Mouse (Mus musculus) hindbrain, embryonic 16.5 days (tissue): Measurements from ENCODE around the gene Clnk. TPM values are rescaled to one million over a fixed set of nuclear protein-coding genes. Genes with fewer than 3 reads are reported as not detected.

Experiments used
- ATAC-seq: fragments of 200-750 bp; cut with Nextera tagmentation; 2 replicates; pipeline ENCODE4 v1.8.0; 2017; ENCODE audit warnings: moderate TSS enrichment, moderate library complexity
- H3K27ac ChIP-seq: fragments of 300-500 bp; sonication (generic); 2 replicates; pipeline ENCODE4 v1.5.1; 2014; ENCODE audit warnings: low read depth, mild to moderate bottlenecking, control low read depth, low read length, moderate library complexity
- H3K27me3 ChIP-seq: fragments of 300-500 bp; sonication (generic); replicated peaks from 2 replicates; pipeline ENCODE4 v1.6.1; 2014; ENCODE audit warnings: low read length; ENCODE audit not compliant: control insufficient read depth, insufficient read depth
- H3K36me3 ChIP-seq: fragments of 300-500 bp; sonication (generic); 2 replicates; pipeline ENCODE4 v1.6.1; 2014; ENCODE audit warnings: mild to moderate bottlenecking, low read length, moderate library complexity, mixed read lengths; ENCODE audit not compliant: control insufficient read depth, insufficient read depth
- H3K4me1 ChIP-seq: fragments of 300-500 bp; sonication (generic); 2 replicates; pipeline ENCODE4 v1.6.1; 2014; ENCODE audit warnings: low read depth, low read length; ENCODE audit not compliant: control insufficient read depth, insufficient read depth
- H3K4me2 ChIP-seq: fragments of 300-500 bp; sonication (generic); 2 replicates; pipeline ENCODE4 v1.6.1; 2014; ENCODE audit warnings: mild to moderate bottlenecking, low read length, control low read depth, moderate library complexity
- H3K4me3 ChIP-seq: fragments of 300-500 bp; sonication (generic); 2 replicates; pipeline ENCODE4 v1.5.1; 2014; ENCODE audit warnings: mild to moderate bottlenecking, low read length, control low read depth, moderate library complexity
- H3K9ac ChIP-seq: fragments of 300-500 bp; sonication (generic); 2 replicates; pipeline ENCODE4 v1.6.1; 2014; ENCODE audit warnings: low read depth, mild to moderate bottlenecking, control low read depth, low read length, moderate library complexity
- H3K9me3 ChIP-seq: fragments of 300-500 bp; sonication (generic); 2 replicates; pipeline ENCODE4 v1.6.1; 2014; ENCODE audit warnings: mild to moderate bottlenecking, low read length, moderate library complexity; ENCODE audit not compliant: control insufficient read depth
- WGBS: fragments of 180-500 bp; shearing (Covaris S2); extraction: QIAGEN DNeasy Blood & Tissue Kit; methylation state at CpG from one replicate; pipeline ENCODE4 v1.1.7; 2014; 5-methylcytosine and 5-hydroxymethylcytosine counted together
- polyA plus RNA-seq: library from polyadenylated mRNA; unstranded; fragments of >200 nt; fragmentation: Nextera tagmentation; extraction: Ambion mirVana; gene quantifications from 2 replicates; pipeline ENCODE4 v1.2.1, GENCODE M21; 2015

Clnk gene
- polyA plus RNA-seq, 1 experiment from 2014 or later = 0.20 TPM

DNA sequence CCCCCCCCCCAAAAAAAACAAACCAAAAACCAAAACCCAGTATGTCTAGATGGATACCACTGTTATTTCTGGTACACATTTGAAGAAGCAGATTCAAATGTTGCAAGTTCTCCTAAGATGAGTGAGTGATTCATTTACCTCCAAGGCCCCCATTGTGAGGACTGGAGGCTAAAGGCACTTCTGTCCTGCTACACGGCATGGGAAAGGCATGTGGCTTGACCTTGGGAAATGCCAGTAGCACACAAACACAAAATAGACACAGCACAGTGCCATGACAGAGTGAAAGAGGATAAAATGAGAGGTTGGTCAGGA is 4.8 kb upstream of the Clnk start:
- no peak for ATAC-seq
- Histone ChIP-seq H3K9ac (no peak overlapping the region), H3K4me3 (no peak overlapping the region), H3K27ac (no peak overlapping the region), H3K36me3 (no peaks in the 10 kb centered on the region), H3K9me3 (no peaks in the 10 kb centered on the region), H3K4me2 (no peak overlapping the region), H3K27me3 (no peaks in the 10 kb centered on the region), H3K4me1 (no peaks in the 10 kb centered on the region; the same call in 1 of the 2 replicates)
- whole genome bisulfite sequencing = 64% methylated on average over 1 of the region's 1 CpGs

DNA sequence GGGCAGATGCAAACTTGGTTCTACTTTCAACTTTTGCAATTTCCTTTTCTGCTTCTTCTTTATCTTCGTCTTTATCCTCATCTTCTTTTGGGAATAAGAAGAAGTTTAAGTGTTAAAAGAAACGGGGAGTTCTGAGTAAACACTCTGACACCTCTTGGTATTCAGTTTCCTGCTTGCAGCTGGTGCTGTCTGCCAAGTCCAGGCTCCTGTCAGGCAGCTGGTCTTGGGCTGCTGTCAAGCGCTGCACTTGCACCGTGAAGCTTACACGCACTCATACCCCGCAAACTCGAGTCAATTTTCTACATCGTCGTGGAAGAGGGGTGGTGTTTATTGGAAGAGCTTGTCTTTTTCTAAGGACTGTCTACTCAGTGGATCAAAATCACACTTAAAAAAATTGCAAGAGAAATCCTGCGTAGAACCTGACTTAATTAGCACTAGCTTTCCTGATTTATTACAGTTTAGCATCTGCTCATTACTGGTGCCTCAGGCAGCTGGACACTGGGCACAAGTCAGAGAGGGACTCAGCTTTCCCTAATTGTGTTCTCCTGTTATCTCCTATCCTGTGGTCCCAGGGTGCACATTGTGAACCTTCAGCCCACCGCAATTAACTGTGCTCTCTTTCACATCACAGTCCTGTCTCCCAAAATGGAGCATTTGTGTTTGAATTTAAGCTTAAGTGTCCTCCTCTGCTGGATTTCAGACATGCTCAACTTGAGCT is 3.5 kb upstream of the Clnk start:
- H3K36me3 ChIP-seq = no peaks in the 10 kb centered on the region
- H3K9ac ChIP-seq = no peak overlapping the region
- ATAC-seq = no peak
- H3K4me2 ChIP-seq = no peak overlapping the region
- WGBS = 47% methylated on average over 11 of the region's 11 CpGs
- no peaks in the 10 kb centered on the region for H3K9me3 ChIP-seq
- H3K4me1 ChIP-seq = no peaks in the 10 kb centered on the region; the same call in 1 of the 2 replicates
- H3K4me3 ChIP-seq = no peak overlapping the region
- no peaks in the 10 kb centered on the region for H3K27me3 ChIP-seq
- H3K27ac ChIP-seq = no peak overlapping the region

DNA sequence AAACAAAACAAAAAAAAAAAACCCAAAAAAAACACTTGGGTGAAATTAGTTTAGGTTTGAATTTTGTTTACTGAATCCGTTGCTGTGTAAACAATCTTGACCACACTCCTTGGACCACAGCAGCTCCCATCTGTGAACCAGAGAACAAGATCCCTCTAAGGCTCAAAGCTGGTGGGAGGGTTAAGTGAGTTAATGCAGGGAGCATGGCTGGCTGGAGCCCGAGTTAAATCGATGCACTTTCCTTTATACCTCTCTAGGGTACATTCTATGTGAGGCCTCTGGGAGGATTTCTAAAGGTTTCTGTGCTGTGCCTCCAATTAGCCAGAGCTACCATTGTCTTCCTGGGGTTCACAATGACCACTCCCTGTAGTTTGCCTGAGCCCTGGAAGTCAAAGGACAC is 1.2 kb downstream of the Clnk start:
- 36% methylated on average over 3 of the region's 3 CpGs for WGBS
- no peaks in the 10 kb centered on the region for H3K27me3 ChIP-seq
- ATAC-seq = no peak

DNA sequence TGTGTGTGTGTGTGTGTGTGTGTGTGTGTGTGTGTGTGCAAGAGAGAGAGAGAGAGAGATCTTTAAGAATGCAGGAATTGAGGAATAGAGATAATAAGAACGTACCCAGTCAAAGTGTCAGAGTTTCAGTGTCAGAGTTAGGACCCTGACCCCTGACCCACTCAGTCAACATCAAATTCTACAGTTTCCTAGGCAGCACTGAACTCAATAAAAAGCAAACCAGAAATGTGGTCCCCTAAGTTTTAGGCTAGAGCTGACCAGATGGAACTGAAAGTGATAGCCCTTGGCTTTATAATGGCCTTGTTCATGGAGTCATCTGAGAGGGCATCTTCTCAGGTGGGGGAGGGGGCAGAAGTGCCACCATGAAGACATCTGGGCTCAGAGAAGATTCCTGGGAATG is 1.7 kb downstream of the Clnk start:
- Histone ChIP-seq H3K4me2 (no peak overlapping the region), H3K27me3 (no peaks in the 10 kb centered on the region), H3K4me1 (no peaks in the 10 kb centered on the region), H3K27ac (no peak overlapping the region), H3K36me3 (no peaks in the 10 kb centered on the region), H3K9ac (no peak overlapping the region), H3K9me3 (no peaks in the 10 kb centered on the region), H3K4me3 (no peak overlapping the region)
- no peak for ATAC-seq
- 35% methylated on average over 1 of the region's 1 CpGs for whole genome bisulfite sequencing

More for the DNA sequence above, 1.2 kb downstream of the Clnk start:
- no peak overlapping the region for H3K9ac ChIP-seq
- H3K4me2 ChIP-seq = no peak overlapping the region
- no peaks in the 10 kb centered on the region for H3K9me3 ChIP-seq
- H3K4me1 ChIP-seq = no peaks in the 10 kb centered on the region
- no peak overlapping the region for H3K27ac ChIP-seq
- no peaks in the 10 kb centered on the region for H3K36me3 ChIP-seq
- no peak overlapping the region for H3K4me3 ChIP-seq

DNA sequence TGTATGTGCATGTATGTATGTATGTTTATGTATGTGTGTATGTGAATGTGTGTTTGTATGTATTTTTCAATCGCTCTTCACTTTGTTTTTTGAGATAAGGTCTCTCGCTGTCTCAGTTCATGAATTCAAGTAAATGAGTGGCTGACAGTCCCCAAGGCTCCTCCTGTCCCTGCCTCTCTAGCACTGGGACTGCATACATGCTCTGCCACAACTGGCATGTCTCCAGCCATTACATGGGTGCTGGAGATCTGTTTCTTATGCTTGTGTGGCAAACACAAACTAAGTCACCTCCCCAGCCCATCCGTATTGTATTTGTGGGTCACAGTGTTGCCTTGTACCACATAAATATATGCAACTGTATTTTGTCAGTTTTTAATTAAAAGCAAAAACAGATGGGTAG is 3.7 kb downstream of the Clnk start:
- H3K4me1 ChIP-seq = no peaks in the 10 kb centered on the region
- over 99% methylated on average over 3 of the region's 3 CpGs for WGBS
- no peak overlapping the region for H3K9ac ChIP-seq
- H3K4me3 ChIP-seq = no peak overlapping the region
- H3K27me3 ChIP-seq = no peaks in the 10 kb centered on the region
- no peak overlapping the region for H3K27ac ChIP-seq
- H3K36me3 ChIP-seq = no peaks in the 10 kb centered on the region
- no peaks in the 10 kb centered on the region for H3K9me3 ChIP-seq
- no peak for ATAC-seq
- no peak overlapping the region for H3K4me2 ChIP-seq

DNA sequence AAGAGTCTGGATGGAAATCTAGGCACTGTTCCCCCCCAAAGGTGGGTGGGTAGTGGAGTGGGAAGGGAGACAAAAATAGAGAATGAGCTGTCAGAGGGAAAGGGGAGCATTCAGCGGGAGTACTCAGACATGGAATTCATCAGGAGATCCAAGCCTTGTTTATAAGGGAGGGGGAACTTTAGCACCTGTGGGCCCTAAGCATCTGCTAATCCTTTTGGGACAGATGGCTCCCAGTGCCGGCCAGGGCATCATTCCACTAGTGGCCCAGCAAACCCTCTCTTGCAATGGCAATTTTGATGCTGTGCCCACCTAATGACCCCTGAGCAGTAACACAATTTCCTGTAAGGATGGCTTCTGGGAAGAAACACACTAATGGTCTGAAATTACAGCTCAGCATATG is 5.0 kb downstream of the Clnk start:
- Histone ChIP-seq H3K27me3 (no peaks in the 10 kb centered on the region), H3K4me3 (no peak overlapping the region), H3K4me1 (no peaks in the 10 kb centered on the region), H3K27ac (no peak overlapping the region), H3K9ac (no peak overlapping the region), H3K9me3 (no peaks in the 10 kb centered on the region), H3K36me3 (no peaks in the 10 kb centered on the region), H3K4me2 (no peak overlapping the region)
- WGBS = 65% methylated on average over 2 of the region's 2 CpGs
- ATAC-seq = peak; percentile 60

DNA sequence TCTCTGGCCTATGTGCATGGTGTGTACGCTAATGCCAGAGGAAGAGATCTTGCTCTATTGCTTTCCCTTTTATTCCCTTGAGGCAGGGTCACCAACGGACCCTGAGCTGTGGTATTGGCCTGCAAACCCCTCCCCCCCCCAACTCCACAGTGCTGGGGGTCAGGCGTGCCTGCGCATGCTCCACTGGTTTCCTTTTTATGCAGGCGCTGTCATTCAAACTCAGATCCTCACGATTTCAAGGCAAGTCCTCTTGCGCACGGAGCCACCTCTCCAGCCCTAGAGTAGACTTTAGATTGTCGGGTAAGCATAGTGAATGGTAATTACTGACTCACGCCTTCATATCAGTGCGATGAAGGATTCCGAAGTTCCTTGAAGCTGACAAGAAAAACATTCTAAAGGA is 6.1 kb downstream of the Clnk start:
- H3K9me3 ChIP-seq = no peaks in the 10 kb centered on the region
- ATAC-seq = no peak
- 58% methylated on average over 12 of the region's 12 CpGs for WGBS
- no peaks in the 10 kb centered on the region for H3K4me1 ChIP-seq
- no peaks in the 10 kb centered on the region for H3K36me3 ChIP-seq
- H3K27me3 ChIP-seq = no peaks in the 10 kb centered on the region
- no peak overlapping the region for H3K4me3 ChIP-seq
- no peak overlapping the region for H3K4me2 ChIP-seq
- H3K9ac ChIP-seq = no peak overlapping the region
- no peak overlapping the region for H3K27ac ChIP-seq

DNA sequence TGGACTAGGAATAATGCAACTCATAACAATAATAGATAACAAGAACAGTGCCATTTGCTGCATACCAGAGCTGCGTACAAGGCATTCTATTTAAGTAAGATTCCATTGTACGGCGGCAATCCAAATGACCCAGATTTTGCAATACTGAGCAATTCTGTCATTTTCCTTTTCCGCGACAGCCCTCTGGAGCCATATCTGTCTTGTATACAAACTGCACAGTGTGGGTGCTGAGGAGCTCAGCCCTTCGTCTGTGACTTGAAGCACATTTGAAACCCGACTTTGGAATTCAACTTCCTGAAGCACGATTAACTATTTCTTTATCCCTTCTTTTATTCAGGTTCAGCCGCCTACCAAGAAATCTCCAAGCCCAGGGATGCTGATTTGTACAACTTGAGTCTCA is 6.6 kb downstream of the Clnk start:
- Histone ChIP-seq H3K27me3 (no peaks in the 10 kb centered on the region), H3K9me3 (no peaks in the 10 kb centered on the region), H3K9ac (no peak overlapping the region), H3K4me2 (no peak overlapping the region), H3K36me3 (no peaks in the 10 kb centered on the region), H3K4me1 (no peaks in the 10 kb centered on the region), H3K4me3 (no peak overlapping the region), H3K27ac (no peak overlapping the region)
- WGBS = 79% methylated on average over 9 of the region's 9 CpGs
- ATAC-seq = no peak

DNA sequence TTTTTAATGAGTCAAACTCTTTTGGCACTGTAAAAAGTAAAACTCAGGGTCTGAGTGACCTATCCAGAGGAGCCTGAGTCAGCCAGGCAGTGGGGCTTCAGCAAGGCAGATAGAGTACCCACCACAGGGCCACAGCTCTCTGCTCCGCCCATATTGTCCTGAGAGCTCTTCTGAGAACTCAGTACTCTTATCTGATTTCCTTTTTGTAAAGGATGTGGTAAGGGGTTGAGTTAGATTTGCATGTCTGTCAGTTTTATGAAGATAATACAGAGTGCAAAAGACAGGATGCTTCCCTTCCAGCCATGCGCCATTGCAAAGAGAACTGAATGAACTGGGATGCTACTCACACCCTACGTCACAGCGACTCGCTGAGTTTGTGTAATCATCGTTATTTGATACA is 12.0 kb downstream of the Clnk start:
- Histone ChIP-seq H3K36me3 (no peaks in the 10 kb centered on the region), H3K9me3 (no peaks in the 10 kb centered on the region), H3K9ac (no peak overlapping the region), H3K4me1 (no peaks in the 10 kb centered on the region), H3K27me3 (no peaks in the 10 kb centered on the region), H3K4me3 (no peak overlapping the region), H3K27ac (no peak overlapping the region), H3K4me2 (no peak overlapping the region)
- no peak for ATAC-seq
- WGBS = 94% methylated on average over 6 of the region's 6 CpGs

DNA sequence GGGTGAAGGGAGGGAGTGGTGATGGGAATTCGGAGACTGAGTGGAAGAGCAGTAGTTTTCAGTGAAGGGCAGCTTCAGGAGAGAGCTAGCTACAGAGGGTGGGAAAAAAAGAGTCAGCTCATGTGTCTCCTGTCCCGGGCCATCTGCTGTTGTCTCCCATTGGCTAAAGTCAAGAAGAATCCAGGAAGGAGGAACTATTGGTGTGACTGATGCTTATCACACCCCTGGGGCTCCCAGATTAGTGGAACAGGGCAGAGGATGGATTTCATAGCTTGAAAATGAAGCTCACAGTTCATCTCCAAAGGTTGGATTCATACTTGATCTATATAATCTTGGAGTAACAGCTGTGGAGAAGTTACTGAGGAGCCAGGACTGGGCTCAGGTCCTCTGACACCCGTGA is 13.6 kb downstream of the Clnk start:
- Histone ChIP-seq H3K4me2 (no peak overlapping the region), H3K36me3 (no peaks in the 10 kb centered on the region), H3K27ac (no peak overlapping the region), H3K4me3 (no peak overlapping the region), H3K27me3 (no peaks in the 10 kb centered on the region), H3K9me3 (no peaks in the 10 kb centered on the region), H3K9ac (no peak overlapping the region), H3K4me1 (no peaks in the 10 kb centered on the region)
- WGBS = 77% methylated on average over 3 of the region's 3 CpGs
- no peak for ATAC-seq
